Mouse (Mus musculus) lung, embryonic 14.5 days (tissue): ENCODE measurements around the gene Ces1e. TPM values are rescaled to one million over a fixed set of nuclear protein-coding genes. Genes with fewer than 3 reads are reported as not detected.
A peak's percentile ranks its signal among the peaks of the same experiment; 100 is the strongest.
"Not testable (repeated sequence)": the region's sequence is repeated elsewhere in the genome, so short reads cannot be mapped to it uniquely, and the experiment has no call there.

ENCODE experiments used
- ATAC-seq: fragments of 200-750 bp; cut with Nextera tagmentation; 2 replicates; pipeline ENCODE4 v1.8.0; 2017; ENCODE audit warnings: mild to moderate bottlenecking, moderate TSS enrichment, moderate library complexity; ENCODE audit not compliant: insufficient read depth
- DNase-seq: peaks from one replicate; pipeline ENCODE4 v3.0.0-alpha.2; 2015
- H3K27ac ChIP-seq: fragments of 300-500 bp; sonication (generic); 2 replicates; pipeline ENCODE4 v1.5.1; 2014; ENCODE audit warnings: low read depth, mild to moderate bottlenecking, moderate library complexity
- H3K27me3 ChIP-seq: fragments of 300-500 bp; sonication (generic); 2 replicates; pipeline ENCODE4 v1.6.1; 2014; ENCODE audit warnings: low read length, control low read depth; ENCODE audit not compliant: insufficient read depth
- H3K36me3 ChIP-seq: fragments of 300-500 bp; sonication (generic); 2 replicates; pipeline ENCODE4 v1.6.1; 2014; ENCODE audit warnings: control low read depth; ENCODE audit not compliant: insufficient read depth
- H3K4me1 ChIP-seq: fragments of 300-500 bp; sonication (generic); 2 replicates; pipeline ENCODE4 v1.6.1; 2014; ENCODE audit warnings: antibody characterized with exemption, control low read depth; ENCODE audit not compliant: insufficient read depth
- H3K4me2 ChIP-seq: fragments of 300-500 bp; sonication (generic); 2 replicates; pipeline ENCODE4 v1.6.1; 2014; ENCODE audit warnings: mild to moderate bottlenecking
- H3K4me3 ChIP-seq: fragments of 300-500 bp; sonication (generic); 2 replicates; pipeline ENCODE4 v1.5.1; 2014; ENCODE audit warnings: low read depth, low read length
- H3K9ac ChIP-seq: fragments of 300-500 bp; sonication (generic); 2 replicates; pipeline ENCODE4 v1.6.1; 2014
- H3K9me3 ChIP-seq: fragments of 300-500 bp; sonication (generic); 2 replicates; pipeline ENCODE4 v1.6.1; 2016; ENCODE audit warnings: low read depth, low read length, control low read depth
- CTCF ChIP-seq: IDR thresholded peaks from 2 replicates; pipeline ENCODE4 v1.5.1; 2016; ENCODE audit warnings: antibody characterized with exemption, low read depth
- WGBS: fragments of 180-500 bp; shearing (Covaris S2); extraction: QIAGEN DNeasy Blood & Tissue Kit; methylation state at CpG from one replicate; pipeline ENCODE4 v1.1.7; 2014; 5-methylcytosine and 5-hydroxymethylcytosine counted together
- polyA plus RNA-seq: library from polyadenylated mRNA; unstranded; fragments of >200 nt; fragmentation: Nextera tagmentation; extraction: Ambion mirVana; gene quantifications from 2 replicates; pipeline ENCODE4 v1.2.1, GENCODE M21; 2014

Ces1e gene
- polyA plus RNA-seq, 1 experiment from 2014 or later, result 0.17 TPM

DNA sequence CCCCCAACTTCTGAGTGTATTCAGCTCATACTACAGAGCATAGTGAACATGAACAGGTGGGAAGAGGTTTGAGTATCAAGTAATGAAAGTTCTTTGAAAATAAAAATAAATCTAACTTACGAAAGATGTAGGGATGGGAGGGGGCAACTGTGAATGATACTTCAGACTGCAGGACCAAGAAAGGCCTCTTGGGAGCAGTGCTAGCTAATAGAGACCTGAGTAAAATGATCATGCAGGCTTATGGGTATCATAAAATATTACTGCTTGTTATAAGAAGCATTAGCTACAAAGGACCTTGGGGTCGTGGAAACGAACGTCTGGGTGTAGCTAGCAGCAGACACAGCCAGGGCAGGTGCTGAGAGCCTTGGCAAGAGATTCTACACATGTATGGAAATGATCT lies 11.6 kb downstream of the Ces1e start:
- no peak for DNase-seq
- 55% methylated on average over 4 of the region's 4 CpGs for WGBS

DNA sequence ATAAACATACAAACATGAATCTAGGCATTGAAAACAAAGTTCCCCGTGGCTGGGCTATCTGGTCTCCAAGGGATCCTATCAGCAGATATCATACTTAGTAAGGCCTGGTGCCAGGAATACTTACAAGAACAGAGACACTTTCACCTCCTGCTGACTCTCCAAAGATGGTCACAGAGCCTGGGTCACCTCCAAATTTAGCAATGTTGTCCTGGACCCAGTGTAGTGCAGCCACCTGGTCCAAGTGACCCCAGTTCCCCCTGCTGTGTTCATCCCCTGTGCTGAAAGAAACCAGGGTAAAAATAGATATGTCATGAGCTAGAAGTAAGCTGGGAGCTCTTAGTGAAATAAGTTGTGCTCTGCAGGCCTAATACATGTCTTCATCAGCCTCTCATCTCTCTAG lies 12.0 kb downstream of the Ces1e start:
- TF ChIP-seq CTCF, result no peak
- DNase-seq (no peak), ATAC-seq (no peak)
- H3K9me3 ChIP-seq, result no peaks in the 10 kb centered on the region
- no peaks in the 10 kb centered on the region for H3K36me3 ChIP-seq
- no peak overlapping the region for H3K9ac ChIP-seq
- no peak overlapping the region for H3K4me3 ChIP-seq
- 69% methylated on average over 1 of the region's 1 CpGs for WGBS
- no peak overlapping the region for H3K27ac ChIP-seq
- no peaks in the 10 kb centered on the region for H3K4me1 ChIP-seq
- H3K4me2 ChIP-seq, result no peak overlapping the region
- no peaks in the 10 kb centered on the region for H3K27me3 ChIP-seq

More for the DNA sequence above, 11.6 kb downstream of the Ces1e start:
- Histone ChIP-seq H3K4me2 (no peak overlapping the region), H3K4me1 (no peaks in the 10 kb centered on the region), H3K9ac (no peak overlapping the region), H3K9me3 (no peaks in the 10 kb centered on the region), H3K27me3 (no peaks in the 10 kb centered on the region), H3K27ac (no peak overlapping the region), H3K36me3 (no peaks in the 10 kb centered on the region), H3K4me3 (no peak overlapping the region)
- no peak for ATAC-seq
- TF ChIP-seq CTCF, result peak; percentile 31; the same call in 1 of the 2 replicates

DNA sequence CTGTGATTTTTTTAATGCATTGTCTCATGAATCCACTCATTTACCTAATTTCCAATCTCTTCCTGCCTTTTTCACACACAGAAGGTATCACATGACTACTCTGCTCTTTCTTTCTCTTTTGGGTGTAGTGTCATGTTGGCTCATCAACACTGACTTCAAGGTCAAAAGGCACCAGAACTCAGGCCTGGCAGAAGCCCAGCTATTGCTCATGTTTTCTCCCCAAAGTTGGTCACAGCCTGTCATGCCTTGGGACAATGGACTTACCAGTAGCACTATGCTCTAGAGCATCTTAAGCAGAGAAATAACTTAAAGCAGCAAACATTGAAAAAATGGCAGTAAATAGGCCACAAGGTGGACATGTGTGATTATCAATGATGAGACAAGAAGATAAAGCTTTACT lies 18.3 kb downstream of the Ces1e start:
- Histone ChIP-seq H3K9ac (no peak overlapping the region), H3K9me3 (no peaks in the 10 kb centered on the region), H3K27me3 (no peaks in the 10 kb centered on the region), H3K4me1 (no peaks in the 10 kb centered on the region), H3K4me2 (no peak overlapping the region), H3K36me3 (no peaks in the 10 kb centered on the region), H3K27ac (no peak overlapping the region), H3K4me3 (no peak overlapping the region)
- no peak for ATAC-seq
- TF ChIP-seq CTCF, result no peak
- no peak for DNase-seq

DNA sequence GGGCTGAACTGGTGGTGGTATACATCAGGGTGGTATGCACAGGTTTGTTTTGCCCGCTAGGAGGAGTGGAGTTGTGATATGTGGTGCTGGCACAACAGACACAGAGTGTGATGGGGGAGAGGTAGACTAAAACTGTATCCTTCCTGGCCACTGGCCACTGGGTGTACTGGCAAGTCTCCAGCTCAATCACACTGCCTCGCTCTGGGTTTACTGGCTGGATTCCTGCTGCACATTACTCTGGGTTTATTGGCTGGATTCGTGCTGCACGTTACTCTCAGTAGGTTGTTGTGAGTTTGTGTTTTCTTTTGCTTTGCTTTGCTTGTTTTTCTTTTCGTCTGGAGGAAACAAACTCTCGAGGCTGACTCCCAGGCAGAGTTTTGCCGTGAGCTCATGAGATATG lies 30.3 kb downstream of the Ces1e start:
- ATAC-seq, H3K27ac ChIP-seq, H3K4me1 ChIP-seq, H3K27me3 ChIP-seq, H3K4me2 ChIP-seq, H3K4me3 ChIP-seq, H3K9me3 ChIP-seq, H3K9ac ChIP-seq, H3K36me3 ChIP-seq: not testable (repeated sequence)
- 42% methylated on average over 7 of the region's 7 CpGs for WGBS
- peak; percentile 30 for DNase-seq

DNA sequence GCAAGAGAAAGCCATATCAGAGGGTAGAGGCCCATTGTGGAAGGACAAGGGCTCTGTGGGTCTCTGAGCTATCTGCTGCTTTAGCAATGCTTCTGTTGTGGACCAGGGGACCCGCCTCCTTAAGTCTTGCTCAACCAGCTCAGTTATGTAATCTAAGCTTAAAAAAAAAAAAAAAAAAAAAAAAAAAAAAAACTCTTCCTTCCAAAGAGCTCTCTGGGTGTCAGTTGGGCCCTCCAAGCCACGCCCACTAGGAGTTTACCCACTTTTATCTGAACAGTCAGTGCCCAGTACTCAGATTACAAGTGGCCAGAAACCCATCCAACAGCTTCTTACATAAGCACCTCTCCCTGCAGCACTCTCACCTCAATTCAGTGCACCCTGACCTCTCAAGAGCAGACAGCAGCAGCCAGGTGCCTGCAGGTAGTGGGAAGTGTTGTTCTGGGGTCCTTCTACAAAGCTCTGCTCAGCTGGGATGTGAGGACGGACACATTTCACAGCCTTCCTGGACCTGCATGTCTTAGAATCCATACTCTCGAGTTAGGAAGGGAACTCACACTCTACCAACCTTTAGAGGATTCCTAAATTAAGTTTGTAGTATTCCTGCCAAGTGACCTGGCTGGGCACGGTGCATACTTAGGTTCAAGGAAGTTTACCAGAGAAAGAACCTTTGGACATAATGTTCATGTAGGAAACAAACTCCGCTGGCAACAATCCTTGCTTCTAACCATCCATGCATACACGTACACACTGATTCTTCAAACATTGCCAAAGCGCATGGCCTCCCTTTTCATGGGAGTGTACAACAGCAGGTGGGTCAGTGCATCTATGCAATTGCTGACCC lies 31.5 kb downstream of the Ces1e start, which contains the start of gene Ces1d:
Ces1d (minus strand) TSS at position 154 of the 841 bp plus-strand sequence.
- ATAC-seq, result peak; percentile 87
- Histone ChIP-seq H3K4me3 (no peak within 1 kb of the TSS), H3K27ac (peak within 1 kb of the TSS; percentile 76), H3K9me3 (no peaks in the 10 kb centered on the region), H3K9ac (0 out of 2 replicates have a peak within 1 kb of the TSS, but pooled peaks have one; percentile 15), H3K4me2 (peak within 1 kb of the TSS; percentile 52), H3K27me3 (no peaks in the 10 kb centered on the region), H3K36me3 (no peaks in the 10 kb centered on the region), H3K4me1 (no peaks in the 10 kb centered on the region)
- peak; percentile 80 for DNase-seq
- 66% methylated on average over 8 of the region's 8 CpGs for WGBS
- TF ChIP-seq CTCF, result no peak

DNA sequence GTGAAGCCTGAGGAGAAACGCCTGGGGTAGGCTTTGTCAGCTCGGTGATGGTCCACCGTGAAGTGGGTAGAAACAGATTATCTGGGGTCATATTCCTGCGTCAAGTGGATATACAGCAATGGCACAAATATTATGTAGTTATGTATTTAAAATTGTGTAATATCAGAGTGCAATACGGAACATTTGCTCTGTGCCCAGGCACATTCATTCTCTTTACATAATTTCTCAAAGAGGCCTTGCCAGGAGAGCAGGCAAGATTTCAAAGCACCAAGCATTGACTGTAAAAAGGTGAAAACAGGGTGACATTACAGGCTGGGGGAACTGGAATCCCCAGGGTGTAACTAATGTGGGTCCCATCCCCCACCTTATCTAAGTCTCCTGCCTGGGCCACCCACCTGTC lies 33.0 kb downstream of the Ces1e start:
- WGBS, result 71% methylated on average over 5 of the region's 5 CpGs
- Histone ChIP-seq H3K4me2 (peak overlapping the region; percentile 52), H3K4me1 (no peaks in the 10 kb centered on the region), H3K36me3 (no peaks in the 10 kb centered on the region), H3K27me3 (no peaks in the 10 kb centered on the region), H3K27ac (peak overlapping the region; percentile 30; the same call in 1 of the 2 replicates), H3K9me3 (no peaks in the 10 kb centered on the region), H3K9ac (no peak overlapping the region), H3K4me3 (no peak overlapping the region)
- DNase-seq (no peak), ATAC-seq (no peak)
- no peak for TF ChIP-seq CTCF

DNA sequence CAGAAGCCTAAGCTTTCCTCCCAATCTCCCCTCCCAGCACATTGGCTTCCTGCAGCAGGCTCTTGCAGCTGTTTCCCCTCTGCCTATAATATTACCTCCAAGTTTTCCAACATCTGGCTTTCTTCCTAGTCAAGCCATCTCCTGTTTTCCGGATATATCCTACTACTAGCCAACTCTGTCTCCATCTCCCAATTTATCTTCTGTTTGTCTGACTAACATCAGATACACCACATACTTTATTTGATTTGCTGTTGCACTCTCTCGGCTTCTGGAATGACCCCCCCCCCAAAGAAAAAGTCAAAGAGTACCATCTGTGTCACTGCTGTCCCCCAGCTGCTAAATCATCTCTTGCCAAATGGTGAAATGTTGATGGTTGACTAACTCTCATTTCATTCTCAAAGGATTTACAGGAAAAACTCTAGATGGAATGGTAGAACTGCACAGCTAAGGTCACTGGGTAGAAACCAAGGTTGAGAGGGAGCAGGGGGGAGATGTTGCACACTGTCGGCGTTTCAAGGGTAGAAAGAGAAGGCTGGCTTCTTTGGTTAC lies 48.8 kb downstream of the Ces1e start:
- H3K9ac ChIP-seq, result no peak overlapping the region
- no peaks in the 10 kb centered on the region for H3K27me3 ChIP-seq
- no peak overlapping the region for H3K4me3 ChIP-seq
- H3K27ac ChIP-seq, result no peak overlapping the region
- H3K4me2 ChIP-seq, result no peak overlapping the region
- no peaks in the 10 kb centered on the region for H3K4me1 ChIP-seq
- 27% methylated on average over 4 of the region's 4 CpGs for WGBS
- peak; percentile 94 for DNase-seq
- no peaks in the 10 kb centered on the region for H3K9me3 ChIP-seq
- no peaks in the 10 kb centered on the region for H3K36me3 ChIP-seq
- ATAC-seq, result peak; percentile 93
- no peak for TF ChIP-seq CTCF
